Mouse (Mus musculus) erythroblast, embryonic 14.5 days (primary cell): ENCODE data around the gene Gpr37l1.

Source experiments
- GATA1 ChIP-seq: IDR thresholded peaks from 2 replicates; pipeline ENCODE4 v1.6.1; 2012; ENCODE audit warnings: low read length, inconsistent platforms, mixed read lengths
- TAL1 ChIP-seq: IDR thresholded peaks from 3 replicates; pipeline ENCODE4 v1.6.1; 2012; ENCODE audit warnings: low read length, inconsistent platforms, mixed read lengths

DNA sequence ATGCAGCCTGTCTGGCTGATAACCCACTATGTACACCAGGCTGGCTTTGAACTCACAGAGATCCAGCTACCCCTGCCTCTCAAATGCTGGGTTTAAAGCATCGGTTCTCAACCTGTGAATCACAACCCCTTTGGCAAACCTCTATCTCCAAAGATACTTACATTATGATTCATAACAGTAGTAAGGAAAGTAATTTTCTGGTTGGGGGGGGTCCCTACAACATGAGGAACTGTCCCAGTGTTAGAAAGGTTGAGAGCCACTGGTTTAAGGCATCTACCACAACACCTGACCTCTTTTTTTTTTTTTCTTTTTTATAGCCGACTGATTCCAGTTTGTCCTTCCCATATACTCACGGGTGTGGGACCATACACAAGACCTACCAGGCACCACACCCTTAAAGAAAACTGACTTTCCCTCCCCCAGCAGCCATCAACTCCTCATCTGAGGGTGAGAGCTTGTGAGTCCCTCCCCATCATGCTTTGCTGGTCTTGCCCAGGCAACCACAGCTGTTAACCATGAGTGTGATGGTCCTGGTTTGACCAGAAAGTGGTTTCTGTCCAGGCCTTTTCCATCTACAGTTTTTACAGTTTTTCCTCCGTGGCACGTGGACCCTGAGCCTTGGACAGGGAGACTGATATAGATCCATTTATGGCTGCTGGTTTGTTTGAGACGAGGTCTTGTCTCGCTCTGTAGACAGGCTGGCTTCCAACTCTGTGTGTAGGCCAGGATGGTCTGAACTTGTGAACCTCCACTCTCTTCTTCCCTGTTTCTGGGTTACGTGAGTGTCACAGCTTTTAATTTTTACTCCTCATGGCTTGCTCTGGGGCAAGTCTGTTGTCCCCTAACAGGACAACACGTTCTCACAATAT is 46.5 kb upstream of the Gpr37l1 start:
- TF ChIP-seq GATA1 (no peak), TAL1 (no peak)
